Mouse (Mus musculus) hindlimb bud, embryonic 11.5 days (tissue): ENCODE measurements around the gene Pdlim5.
"Not testable (repeated sequence)": the region's sequence is repeated elsewhere in the genome, so short reads cannot be mapped to it uniquely, and the experiment has no call there.

Source experiments
- DNase-seq: peaks from one replicate; pipeline ENCODE4 v3.0.0-alpha.2; 2012; ENCODE audit warnings: low read depth, low spot score; ENCODE audit errors: extremely low spot score

Gene Pdlim5

GRCm38 (mm10) chr3:142191627-142192026 is 203.9 kb downstream of the Pdlim5 start:
- not testable (repeated sequence) for DNase-seq
